34 mouse cellular contexts compared by ENCODE assay signal in genomic region chr4:35347609-35348008, GRCm38 (mm10).
"Had no signal": no experiment of that assay in that cellular context is flagged by ENCODE, and none has a peak within 500 bp of the region (broad histone marks: within the 10 kb centered on the region; RNA-seq: fewer than 3 reads in every experiment).

No protein-coding gene starts in this region.

- H3K9me3 ChIP-seq: heart, embryonic 12.5 days; heart, embryonic 13.5 days; heart, embryonic 15.5 days; hindbrain, embryonic 10.5 days; hindbrain, embryonic 12.5 days; hindbrain, embryonic 13.5 days; hindbrain, embryonic 15.5 days; intestine, embryonic 15.5 days; kidney, embryonic 15.5 days had no signal

- H3K4me3 ChIP-seq: heart, embryonic 12.5 days; heart, embryonic 13.5 days; heart, embryonic 15.5 days; hindbrain, embryonic 10.5 days; hindbrain, embryonic 12.5 days; hindbrain, embryonic 13.5 days; hindbrain, embryonic 15.5 days; intestine, embryonic 15.5 days; kidney, embryonic 15.5 days; layer of hippocampus, adult 2 months; left cerebral cortex, adult 2 months had no signal

- H3K27me3 ChIP-seq: heart, embryonic 12.5 days; heart, embryonic 13.5 days; heart, embryonic 15.5 days; hindbrain, embryonic 12.5 days; hindbrain, embryonic 13.5 days; hindbrain, embryonic 15.5 days; intestine, embryonic 15.5 days; kidney, embryonic 15.5 days had no signal

- DNase-seq: heart, postnatal 10 days; heart, postnatal 14 days; heart, postnatal 36 days; heart, postnatal 4 days; kidney, adult 11 months; kidney, adult 18-20 months; kidney, adult 2 months; kidney, adult 8-10 months; kidney, adult 9 months; kidney, postnatal 10 days; kidney, postnatal 14 days; kidney, postnatal 25 days; kidney, postnatal 36 days; kidney, postnatal 4 days; layer of hippocampus, adult 9-11 months; layer of hippocampus, postnatal 36 days had no signal

- H3K9ac ChIP-seq: heart, embryonic 12.5 days; heart, embryonic 13.5 days; heart, embryonic 15.5 days; hindbrain, embryonic 12.5 days; hindbrain, embryonic 13.5 days; hindbrain, embryonic 14.5 days; hindbrain, embryonic 15.5 days; intestine, embryonic 15.5 days; kidney, embryonic 15.5 days had no signal

- H3K36me3 ChIP-seq: heart, embryonic 12.5 days; heart, embryonic 13.5 days; heart, embryonic 15.5 days; hindbrain, embryonic 10.5 days; hindbrain, embryonic 12.5 days; hindbrain, embryonic 13.5 days; hindbrain, embryonic 15.5 days; intestine, embryonic 15.5 days; kidney, embryonic 15.5 days had no signal

- H3K27ac ChIP-seq: heart, embryonic 13.5 days; heart, embryonic 15.5 days; hindbrain, embryonic 10.5 days; hindbrain, embryonic 12.5 days; hindbrain, embryonic 13.5 days; hindbrain, embryonic 14.5 days; hindbrain, embryonic 15.5 days; hindbrain, postnatal 0 days; intestine, embryonic 15.5 days; kidney, embryonic 15.5 days; kidney, postnatal 0 days; layer of hippocampus, adult 2 months; left cerebral cortex, adult 2 months had no signal

- ATAC-seq: hindbrain, embryonic 16.5 days; hindbrain, postnatal 0 days; inflammation-experienced regulatory T-cells, adult 6 months; intestine, embryonic 15.5 days; intestine, embryonic 16.5 days; intestine, postnatal 0 days had no signal

- H3K4me1 ChIP-seq: heart, embryonic 15.5 days; hindbrain, embryonic 10.5 days; hindbrain, embryonic 12.5 days; hindbrain, embryonic 13.5 days; hindbrain, embryonic 15.5 days; intestine, embryonic 15.5 days; kidney, embryonic 15.5 days had no signal

- H3K4me2 ChIP-seq: heart, embryonic 12.5 days; heart, embryonic 13.5 days; heart, embryonic 15.5 days; hindbrain, embryonic 12.5 days; hindbrain, embryonic 13.5 days; hindbrain, embryonic 14.5 days; hindbrain, embryonic 15.5 days; intestine, embryonic 15.5 days; kidney, embryonic 15.5 days had no signal
